Mouse (Mus musculus) thymus, postnatal 14 days (tissue): Measurements from ENCODE around the gene Pitpnc1.
A peak's percentile ranks its signal among the peaks of the same experiment; 100 is the strongest.
"Not testable (repeated sequence)": the region's sequence is repeated elsewhere in the genome, so short reads cannot be mapped to it uniquely, and the experiment has no call there.

Experiments used
- DNase-seq: peaks from one replicate; pipeline ENCODE4 v3.0.0; 2021

Pitpnc1 gene

DNA sequence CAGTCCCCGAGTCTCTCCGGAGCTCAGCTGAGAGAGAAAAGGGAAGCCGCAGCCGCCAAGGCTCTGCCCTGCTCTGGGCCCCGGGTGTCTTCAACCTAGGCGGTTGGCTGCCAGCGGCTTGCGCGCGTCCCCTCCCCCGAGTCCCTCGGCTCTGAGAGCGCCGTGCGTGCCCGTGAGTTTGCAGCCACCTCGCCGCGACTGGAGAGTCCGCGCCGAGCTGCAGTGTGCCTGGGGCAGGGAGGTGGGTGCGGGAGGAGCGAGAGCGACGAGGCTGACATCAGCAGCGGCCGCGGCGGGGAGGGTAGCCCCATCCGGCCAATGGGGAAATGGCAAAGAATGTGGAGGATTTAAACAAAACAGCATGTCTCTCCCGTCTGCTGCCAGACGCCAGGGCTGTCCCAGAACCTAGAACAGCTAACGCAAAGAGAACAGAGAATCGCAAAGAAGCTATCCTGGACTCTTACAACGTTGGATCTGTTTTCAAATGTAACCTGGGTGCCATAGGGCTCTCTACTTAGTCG lies at the start of gene Pitpnc1:
Gene Pitpnc1, minus strand, starts transcription at position 179 of the 521 bp plus-strand sequence.
- peak; percentile 92 for DNase-seq

DNA sequence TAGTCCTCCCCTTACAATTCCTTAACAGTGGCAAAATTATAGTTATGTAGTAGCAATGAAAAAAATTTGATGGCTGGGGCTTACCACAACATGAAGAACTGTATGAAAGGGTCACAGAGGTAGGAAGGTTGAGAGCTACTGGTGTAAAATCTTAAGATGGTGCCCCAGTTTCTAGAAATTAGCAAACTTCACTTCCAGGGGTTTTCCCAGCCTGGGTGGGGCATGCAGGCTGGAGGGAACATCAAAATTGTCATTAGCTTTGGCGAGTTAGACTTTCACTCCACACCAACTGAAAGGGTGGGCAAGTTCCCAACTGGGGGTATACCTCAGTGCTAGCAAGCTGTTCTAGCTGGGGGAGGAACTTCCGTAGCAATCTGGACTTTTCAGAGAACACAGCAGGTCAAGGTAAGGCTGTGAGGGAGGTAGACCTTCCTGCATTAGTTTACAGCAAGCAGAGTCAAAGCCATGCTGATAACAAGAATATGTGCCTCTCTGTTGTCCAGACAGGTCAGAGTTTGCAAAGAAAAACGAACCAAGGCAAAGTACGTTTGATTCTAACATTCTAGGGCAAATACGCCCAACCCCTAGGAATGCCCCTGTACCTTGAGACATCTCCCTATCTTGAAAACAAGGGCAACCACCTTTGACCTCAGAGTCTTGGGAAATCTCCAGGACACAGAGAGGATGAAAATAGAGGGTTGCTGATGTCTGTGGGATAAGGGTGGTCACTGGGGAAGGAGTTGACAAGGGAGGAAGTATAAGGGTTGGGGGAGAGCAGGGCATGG lies 48.3 kb upstream of the Pitpnc1 start:
- no peak for DNase-seq

DNA sequence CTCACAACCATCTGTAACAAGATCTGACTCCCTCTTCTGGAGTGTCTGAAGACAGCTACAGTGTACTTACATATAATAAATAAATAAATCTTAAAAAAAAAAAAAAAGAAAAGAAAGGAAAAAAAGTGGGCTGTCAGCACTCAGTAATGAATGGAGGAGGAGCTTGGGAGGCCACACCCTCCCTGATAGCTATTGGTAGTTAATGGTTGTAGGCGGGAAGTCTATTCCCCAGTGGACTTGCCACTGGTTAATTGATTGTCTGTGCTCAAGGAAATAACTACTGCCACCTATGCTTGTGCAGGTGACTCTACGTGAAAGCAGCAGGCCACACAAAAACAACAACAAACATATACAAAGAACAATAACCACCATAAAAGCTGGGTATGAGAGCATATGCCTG lies 45.9 kb upstream of the Pitpnc1 start:
- DNase-seq = no peak

DNA sequence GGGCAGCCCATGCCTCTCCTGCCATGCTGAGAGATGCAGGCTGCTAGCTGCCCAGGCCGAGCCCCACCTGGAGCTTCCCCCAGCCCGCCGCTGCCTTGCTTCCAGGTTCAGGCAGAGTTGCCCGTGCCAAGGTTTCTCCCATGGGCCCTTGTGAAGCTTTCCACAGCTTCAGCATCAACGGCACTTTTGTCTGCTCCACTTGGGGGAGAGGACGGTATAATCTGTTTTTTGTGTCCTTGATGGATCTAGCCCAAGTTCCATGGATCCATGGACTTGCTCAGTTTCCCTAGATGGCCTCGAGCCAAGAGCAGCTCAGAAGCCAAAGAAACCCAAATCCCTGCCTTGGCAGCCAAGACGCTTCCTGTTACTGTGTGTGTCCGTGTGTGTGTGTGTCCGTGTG lies 42.5 kb upstream of the Pitpnc1 start:
- DNase-seq = no peak

DNA sequence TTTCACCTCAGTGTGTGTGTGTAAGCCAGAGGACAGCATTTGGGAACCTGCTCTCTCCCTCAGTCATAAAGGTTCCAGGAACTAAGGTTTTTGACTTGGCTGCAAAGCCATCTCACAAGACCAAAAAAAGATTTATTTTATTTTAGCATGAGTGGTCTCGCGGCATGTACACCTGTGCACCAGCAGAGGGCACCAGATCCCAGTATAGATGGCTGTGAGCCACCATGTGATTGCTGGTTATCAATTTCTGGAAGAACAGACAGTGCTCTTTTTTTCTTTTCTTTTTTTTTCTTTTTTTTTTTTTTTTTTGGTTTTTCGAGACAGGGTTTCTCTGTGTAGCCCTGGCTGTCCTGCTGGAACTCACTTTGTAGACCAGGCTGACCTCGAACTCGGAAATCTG lies 41.5 kb upstream of the Pitpnc1 start:
- DNase-seq = peak; percentile 77

DNA sequence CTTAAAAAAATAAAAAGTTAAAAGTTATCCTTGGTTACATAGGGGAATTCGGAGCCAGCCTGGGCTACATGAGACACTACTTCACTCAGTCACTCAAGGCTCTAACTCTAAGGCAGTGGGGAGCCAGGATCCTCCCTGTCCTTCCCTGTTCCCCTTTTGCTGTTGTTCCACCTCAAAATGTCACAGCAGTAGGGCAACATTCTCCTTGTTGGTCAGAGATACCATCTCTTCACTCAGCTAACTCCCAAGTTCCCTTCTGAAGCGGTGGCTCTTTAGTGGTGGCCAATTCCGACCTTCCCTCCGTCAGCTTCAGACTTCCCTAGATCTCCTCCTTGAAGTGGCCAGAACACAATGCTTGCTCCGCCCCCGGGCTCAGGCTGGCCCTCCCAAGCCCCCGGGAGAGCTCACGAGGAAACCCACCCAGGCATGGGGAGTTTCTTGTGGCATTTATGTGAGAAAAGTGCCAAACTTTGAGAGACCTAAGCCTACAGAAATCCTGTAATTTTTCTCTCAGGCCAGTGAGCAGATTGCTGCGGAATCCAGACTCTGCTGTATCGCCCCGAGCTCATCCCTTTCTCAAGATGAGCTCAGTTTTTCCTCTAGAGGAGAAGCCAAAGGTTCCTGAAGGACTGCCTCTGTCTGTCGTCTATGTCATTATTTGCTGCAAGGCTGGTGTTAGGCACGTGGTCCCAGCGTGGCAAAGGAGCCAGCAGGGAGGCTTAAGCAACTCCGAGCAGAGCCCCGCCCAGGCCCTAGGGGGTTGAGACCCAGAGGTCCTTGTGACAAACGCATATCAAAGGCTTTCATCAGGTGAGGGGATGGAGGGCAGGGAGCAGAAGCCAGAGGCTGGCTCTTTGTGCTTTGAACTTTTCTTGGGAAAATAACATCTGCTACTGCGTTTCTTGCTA lies 40.1 kb upstream of the Pitpnc1 start:
- DNase-seq = peak; percentile 31

DNA sequence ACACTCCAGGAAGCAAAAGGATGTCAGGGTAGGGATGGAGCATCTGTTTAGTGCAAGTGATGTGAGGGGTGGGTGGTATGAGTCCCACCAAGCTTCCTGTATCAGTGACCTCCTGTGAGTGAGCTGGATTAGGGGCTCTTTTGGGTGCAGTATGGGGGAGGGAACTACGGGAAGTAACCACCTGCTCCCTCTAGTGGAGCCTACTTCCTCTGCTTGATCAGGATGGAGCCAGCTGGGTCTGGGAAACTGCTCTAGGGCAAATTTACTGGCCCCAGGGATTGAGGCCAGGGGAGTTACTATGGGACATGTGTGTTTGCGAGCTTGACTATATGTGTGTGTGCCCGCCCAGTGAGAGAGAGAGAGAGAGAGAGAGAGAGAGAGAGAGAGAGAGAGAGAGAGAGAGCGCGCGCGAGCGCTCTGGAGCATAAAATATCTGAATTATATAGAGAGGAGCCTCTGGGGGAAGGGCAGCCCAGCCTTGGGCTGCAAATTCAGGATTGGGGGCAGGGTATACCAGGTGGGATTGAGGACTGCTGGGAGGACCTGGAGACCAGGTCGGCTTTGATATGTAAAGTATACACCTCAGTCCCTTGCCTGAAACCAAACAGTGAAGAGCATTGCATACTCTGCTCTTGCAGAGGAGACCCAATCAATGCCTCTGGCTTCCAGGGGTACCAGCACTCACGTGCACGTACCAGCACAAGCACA lies 39.3 kb upstream of the Pitpnc1 start:
- peak; percentile 44 for DNase-seq

DNA sequence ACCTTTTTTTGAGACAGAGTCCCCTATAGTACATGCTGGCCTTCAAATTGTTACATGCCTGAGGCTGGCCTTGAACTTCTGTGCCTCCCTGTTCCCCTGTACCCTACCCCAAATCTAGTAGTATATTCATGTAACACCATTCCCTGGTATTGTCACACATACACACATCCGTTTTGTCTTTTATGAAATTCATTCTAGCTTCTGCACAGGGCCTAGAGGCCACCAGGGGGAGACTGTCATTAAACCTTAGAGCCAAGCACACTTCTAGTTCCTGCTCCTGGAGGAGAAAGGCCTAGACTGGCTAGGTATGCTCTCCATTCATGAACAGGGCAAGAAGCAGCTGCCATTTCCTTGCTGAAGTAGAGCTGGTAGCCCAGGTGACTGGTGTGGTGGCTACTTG lies 35.8 kb upstream of the Pitpnc1 start:
- peak; percentile 58 for DNase-seq

DNA sequence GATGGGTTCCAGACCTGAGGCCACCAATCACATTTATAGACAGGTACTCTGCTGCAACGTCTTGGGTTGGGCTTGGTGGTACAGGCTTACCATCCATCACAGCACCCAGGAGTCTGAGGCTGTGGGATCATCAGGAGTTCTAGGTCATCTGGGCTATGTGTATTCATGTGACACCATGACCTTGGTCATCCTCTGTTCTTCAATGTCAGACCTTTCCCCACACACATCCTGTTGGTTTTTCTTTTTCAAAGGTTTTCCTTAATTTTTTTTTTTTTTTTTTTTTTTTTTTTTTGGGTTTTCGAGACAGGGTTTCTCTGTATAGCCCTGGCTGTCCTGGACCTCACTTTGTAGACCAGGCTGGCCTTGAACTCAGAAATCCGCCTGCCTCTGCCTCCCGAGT lies 33.9 kb upstream of the Pitpnc1 start:
- not testable (repeated sequence) for DNase-seq

DNA sequence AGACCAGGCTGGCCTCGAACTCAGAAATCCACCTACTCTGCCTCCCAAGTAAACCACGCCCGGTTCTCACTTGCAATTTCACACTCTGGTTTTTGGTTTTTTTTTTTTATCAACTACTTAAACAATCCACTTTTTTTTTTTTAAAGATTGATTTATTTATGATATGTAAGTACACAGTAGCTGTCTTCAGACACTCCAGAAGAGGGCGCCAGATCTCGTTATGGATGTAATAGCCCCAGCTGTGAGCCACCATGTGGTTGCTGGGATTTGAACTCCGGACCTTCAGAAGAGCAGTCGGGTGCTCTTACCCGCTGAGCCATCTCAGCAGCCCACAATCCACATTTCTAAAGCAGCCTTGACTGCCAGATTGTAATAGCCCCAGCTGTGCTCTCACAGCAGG lies 32.3 kb upstream of the Pitpnc1 start:
- no peak for DNase-seq

DNA sequence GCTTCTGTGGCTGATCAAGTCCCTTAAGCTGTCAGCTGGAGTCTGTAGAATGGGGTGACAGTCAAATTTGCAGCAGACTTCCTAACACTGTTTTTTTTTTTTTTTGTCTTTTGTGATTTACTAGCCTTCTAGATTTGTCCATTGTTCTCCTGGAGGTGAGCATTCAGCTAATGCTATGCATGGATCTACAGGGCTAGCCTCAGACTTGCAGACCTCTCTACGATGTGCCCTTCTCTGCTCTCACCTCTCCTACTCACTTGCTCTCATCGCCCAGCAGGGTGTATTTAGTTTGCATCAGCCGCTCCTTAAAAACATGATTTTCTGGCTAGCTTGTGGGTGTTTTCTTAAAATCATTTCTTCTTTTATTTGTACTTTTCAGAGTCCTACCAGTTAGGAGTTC lies 13.8 kb upstream of the Pitpnc1 start:
- no peak for DNase-seq

DNA sequence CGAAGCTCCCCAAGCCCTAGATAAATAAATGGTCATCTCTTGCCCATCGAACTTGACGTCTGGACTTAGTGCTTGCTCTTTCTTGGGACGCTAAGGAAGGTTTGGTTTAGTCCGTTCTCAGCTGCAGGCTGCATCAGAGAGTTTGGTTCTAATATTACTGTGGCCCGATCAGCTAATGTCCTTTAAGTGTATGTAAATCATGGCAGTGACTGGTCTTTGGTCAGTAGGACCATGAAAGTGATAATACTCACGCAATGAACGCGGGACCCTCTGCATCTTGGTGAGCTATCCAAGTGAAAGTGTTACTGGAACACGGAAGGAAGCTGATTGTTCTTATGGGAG lies 9.3 kb upstream of the Pitpnc1 start:
- DNase-seq = no peak

DNA sequence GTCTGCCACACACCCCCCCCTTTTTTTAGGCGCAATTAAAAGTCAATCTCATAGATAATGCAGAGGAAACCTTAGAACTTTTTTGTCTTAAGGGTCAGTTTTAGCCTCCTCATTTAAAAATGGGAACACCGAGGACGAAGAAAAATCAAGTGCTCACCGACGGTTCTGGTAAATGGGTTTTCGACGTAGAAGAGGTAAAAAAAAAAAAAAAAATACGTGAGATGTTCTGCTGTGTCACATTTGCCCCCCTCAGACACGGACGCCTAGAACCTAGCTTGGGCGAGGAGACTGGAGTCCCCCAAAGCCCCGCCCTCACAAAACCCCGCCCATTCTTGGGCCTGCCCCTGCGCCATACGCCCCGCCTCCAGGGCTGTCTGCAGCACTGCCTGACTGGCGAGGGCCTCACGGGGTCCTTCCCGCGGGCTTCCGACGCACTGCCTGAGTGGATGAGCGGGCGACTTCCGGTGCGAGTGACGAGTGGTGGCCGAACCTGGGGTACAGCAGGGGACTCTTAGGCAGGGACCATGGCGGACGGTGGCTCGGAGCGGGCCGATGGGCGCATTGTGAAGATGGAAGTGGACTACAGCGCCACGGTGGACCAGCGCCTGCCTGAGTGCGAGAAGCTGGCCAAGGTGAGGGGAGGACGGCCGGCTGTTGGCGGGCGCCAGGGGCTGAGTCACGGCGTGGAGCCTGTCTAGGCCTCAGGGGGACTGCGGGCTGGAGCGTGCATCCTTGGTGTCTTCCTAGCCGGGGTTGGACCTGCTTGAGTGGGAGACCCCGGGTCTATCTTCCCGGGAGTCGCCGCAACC lies 8.8 kb upstream of the Pitpnc1 start, which contains the start of gene Psmd12:
Gene Psmd12, plus strand, starts transcription at position 432 of the 809 bp plus-strand sequence.
- DNase-seq = peak; percentile 98

DNA sequence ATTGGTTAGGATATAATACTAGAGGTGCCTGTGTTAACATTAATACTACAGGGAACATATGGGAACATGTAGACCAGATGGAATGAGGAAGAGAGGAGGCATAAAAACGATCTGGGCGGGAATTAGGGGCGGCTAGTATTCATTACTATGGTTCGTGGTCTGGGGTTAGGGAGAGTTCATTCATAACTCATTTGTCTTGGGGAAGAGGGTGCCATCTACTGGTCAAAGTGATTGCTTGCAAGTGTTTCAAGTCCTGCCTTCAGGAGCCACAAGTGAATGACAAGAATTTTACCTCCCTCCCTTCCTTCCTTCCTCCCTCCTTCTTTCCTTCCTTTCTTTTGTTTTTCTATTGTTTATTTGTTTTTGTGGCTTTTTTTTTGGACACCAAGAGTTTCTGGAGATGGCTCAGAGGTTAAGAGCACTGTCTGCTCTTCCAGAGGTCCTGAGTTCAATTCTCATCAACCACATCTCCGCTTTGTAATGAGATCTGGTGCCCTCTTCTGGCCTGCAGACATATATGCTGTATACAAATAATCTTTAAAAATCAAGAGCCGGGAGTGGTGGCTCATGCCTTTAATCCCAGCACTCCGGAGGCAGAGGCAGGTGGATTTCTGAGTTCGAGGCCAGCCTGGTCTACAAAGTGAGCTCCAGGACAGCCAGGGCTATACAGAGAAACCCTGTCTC lies 2.8 kb upstream of the Pitpnc1 start:
- DNase-seq = peak; percentile 64

DNA sequence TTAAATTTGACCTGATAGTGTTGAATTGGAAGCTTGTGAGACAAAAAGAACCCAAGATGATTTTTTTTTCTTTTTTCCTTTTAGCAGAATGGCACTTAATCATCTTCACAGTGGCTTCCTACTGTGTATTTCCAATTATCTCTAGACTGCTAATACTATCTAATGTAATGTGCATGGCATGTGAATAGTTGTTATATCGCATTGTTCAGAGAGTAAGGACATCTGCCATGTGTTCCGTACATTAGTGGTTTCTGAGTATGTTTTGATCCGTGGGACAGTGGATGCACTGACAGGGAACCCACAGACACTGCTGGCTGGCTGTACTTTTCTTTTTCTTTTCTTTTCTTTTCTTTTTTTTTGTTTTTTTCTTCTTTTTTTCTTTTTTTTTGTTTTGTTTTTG lies 1.8 kb upstream of the Pitpnc1 start:
- DNase-seq = no peak

DNA sequence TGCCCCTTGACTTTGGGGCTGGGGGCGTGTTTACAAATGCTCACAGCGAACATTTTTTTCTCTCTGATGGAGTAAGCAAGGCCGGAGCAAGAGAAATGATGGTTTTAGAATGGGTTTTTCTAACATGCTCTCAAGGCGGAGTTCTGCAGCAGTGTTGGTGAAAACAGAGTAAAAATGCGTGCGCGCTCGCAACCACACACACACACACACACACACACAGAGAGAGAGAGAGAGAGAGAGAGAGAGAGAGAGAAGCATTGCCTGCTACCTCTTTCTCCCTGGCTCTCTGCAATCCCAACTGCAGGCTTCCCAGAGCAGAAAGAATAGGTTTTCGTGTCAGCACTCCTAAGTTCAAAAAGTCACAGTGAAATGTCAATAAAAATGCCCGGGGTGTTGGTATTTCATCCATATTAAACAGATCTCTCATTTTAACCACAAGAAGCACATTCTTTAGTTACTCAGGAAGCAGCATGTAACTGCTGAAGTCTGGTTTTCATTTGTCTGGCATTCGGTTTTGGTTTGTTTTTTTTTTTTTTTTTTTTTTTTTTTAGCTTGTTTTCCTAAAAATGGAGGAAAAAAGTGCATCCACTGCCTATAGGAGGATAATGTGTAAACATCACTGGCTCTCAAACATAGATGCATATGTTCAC lies 697 bp upstream of the Pitpnc1 start:
- DNase-seq = peak; percentile 48

DNA sequence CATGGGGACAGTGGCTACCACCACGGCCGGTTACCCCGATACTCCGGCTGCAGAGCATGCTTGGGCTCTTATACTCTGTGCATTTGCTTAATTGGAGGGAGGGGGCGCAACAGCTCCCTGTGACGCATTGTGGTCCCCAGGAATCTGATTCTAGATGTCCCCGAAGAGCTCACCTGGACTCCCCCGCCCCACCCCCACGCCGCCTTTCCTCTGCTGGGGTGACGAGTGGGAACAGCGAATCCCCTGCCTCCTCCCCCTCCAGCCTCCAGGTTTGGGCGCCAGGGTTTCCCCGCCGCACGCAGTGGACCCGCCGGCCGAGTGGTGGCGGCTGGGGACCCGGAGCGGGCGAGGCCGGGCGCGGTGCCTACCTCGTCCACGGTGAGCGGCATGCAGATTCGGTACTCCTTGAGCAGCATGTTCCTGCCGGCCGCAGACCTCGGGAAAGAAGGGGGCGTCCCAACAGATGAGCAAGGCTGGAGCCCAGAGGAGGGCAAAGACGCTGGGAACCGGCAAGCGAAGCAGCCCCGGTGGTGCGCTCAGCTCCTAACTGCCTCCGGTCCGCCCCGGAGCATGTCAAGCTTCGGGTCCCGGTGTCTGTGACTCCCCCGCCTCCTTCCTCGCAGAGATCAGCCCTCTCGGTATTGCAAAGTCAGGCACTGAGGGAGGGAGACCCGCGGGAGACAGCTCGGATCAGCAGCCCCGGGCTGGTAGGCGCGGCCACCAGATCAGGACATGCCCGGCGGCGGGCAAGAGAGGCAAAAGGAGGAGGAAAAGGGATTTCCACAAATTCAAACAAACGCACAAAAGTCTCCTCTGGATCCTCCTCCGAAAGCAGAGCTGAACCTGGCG lies 752 bp downstream of the Pitpnc1 start:
- peak; percentile 77 for DNase-seq

DNA sequence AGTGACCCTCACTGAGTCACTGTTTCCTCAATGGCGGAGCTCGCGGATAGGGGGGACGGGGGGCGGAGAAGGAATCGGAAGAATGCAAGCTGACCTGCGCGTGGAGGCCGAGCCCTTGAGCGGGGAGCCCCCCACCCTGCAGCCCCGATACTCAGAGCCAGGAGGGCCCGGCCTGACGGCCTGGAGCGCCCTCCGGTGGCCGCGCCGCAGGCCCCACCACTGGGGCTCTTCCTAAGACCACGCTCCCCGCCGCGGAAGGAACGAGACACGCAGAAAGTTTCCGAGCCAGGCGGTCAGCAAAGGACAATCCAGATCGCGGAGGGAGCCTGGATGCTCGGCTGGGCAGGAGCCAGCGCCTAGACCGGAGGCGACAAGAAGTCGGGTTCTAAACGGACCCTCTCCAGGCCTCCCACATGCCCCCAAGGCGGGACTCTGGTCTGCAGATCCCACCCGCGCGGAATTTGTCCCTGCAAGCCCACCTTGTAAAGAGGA lies 1.4 kb downstream of the Pitpnc1 start:
- peak; percentile 84 for DNase-seq

DNA sequence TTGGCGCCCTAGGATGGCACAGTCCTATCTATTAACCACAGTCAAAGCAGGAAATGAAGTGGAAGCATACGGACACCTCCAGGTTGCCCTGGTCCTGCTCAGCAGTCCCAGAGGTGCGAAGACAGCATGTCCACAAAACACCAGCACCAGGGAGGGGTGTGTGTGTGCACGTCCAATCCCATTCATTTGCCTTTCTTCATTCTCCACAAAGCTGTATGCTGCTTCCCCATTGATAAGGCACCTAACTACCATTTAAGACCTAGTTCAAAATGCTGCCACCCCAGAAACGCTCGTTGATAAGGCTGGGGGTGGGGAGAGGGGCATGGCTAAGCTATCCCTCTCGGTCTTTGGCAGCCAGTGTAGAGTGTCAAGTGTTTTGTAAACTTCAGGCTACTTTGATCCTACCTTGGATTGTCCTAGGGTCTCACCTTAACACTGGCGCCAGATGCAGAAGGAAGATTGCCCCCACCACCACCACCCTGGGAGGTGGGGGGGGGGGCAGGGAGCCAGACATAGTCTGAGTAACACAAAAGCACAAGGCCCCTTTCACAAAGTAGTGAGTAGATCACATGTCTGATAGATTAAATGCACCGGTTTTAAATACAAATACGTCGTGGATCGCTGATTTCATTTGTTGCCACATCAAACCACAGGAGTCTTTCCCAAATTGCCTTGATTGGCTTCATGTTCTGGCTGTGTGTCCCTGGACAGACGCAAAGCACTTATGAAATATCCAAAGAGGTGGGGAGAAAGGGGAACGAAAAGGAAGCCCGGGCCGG lies 2.1 kb downstream of the Pitpnc1 start:
- no peak for DNase-seq
